Mouse (Mus musculus) megakaryocyte, embryonic 14.5 days (primary cell): ENCODE results near the gene Shld1.

Source experiments
- FLI1 ChIP-seq: IDR thresholded peaks from 2 replicates; pipeline ENCODE4 v1.6.1; 2012; ENCODE audit warnings: low read length, inconsistent platforms, mixed read lengths
- GATA1 ChIP-seq: IDR thresholded peaks from 3 replicates; pipeline ENCODE4 v1.6.1; 2012; ENCODE audit warnings: mixed read lengths, low read length, inconsistent platforms, borderline replicate concordance

DNA sequence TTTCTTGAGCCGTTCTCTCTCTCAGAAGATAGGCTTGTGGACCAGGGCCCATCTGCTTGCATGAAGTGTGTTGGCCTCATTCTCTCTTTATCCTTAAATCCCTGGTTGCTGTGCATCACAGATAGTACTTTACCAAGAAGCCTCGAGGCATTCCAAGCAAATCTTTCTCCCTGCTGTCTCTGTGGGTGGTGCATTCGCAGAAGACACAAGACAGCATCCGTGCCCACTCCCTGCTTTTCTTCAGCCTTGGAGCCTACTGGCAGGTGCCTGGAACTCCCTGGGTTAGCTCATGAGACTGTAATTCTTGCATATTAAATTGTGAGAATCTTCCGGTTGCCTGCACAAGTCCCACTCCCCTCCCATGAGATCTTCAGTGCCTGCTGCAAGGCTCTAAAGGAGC lies 71.2 kb downstream of the Shld1 start:
- TF ChIP-seq GATA1 (no peak), FLI1 (no peak)
